Mouse (Mus musculus): ENCODE measurements around the gene Sprr2a2. TPM values are rescaled to one million over a fixed set of nuclear protein-coding genes. Genes with fewer than 3 reads are reported as not detected.
"Not testable (repeated sequence)": the region's sequence is repeated elsewhere in the genome, so short reads cannot be mapped to it uniquely, and the experiment has no call there.

Gene Sprr2a2
- total RNA-seq, 4 experiments from 2014 or later = not detected

DNA sequence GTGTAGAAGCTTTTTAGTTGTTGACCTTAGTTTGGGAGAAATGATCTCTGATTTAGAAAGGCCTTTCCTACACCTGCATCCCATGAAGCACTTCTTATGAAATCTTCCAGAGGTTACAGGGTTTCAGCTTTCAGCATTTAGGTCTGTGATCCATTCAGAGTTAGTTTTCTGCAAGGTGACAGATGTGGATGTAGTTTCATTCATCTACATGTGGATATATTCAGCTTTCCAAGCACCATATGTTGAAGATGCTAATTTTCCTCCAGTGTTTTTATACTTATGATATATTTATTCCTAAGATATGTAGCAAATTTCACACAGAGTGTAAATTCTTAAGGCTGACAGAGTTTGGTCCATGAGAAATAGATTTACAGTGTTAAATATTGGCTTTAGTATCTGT lies 57.8 kb downstream of the Sprr2a2 start:
- not testable (repeated sequence) for DNase-seq (ENCODE audit: low spot score in 2 of 2)

DNA sequence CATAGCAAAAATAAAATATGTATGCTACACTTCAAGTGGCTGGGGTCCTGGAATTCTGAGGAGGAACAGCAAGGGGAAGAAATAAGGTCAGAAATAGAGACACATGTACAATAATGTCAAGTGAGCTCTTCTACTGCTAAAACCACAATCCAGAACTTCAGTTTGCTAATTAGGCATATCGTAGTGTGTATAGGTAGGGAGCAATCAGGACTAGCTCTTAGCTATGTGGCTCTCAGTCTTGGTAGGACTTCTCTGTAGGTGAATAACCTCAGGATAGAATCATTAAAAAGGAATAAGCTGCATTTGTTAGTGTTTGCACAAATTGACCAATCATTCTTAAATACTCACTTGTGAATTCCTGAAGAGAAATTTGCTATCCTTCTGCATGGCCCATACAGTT lies 58.3 kb downstream of the Sprr2a2 start:
- not testable (repeated sequence) for DNase-seq (ENCODE audit: low spot score in 2 of 2)

DNA sequence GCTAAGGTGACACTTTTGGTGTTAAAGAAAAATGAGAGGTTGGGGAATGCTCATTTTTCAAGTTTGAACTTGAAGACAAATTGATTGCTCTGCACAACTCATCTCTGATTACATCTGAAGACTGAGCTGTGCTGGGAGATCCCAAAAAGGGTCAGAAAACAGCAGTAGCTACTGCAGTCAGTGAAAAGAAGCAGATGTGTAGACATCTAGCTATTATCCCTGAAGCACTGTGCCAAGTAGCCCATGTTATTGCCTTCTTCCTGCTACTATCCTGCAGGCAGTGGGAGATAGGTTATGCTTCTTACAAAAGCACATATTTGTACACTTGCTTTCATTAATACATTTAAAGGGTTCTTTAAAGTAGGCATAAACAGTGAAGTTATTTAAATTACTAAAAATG lies 63.9 kb downstream of the Sprr2a2 start:
- not testable (repeated sequence) for DNase-seq (ENCODE audit: low spot score in 2 of 2)

DNA sequence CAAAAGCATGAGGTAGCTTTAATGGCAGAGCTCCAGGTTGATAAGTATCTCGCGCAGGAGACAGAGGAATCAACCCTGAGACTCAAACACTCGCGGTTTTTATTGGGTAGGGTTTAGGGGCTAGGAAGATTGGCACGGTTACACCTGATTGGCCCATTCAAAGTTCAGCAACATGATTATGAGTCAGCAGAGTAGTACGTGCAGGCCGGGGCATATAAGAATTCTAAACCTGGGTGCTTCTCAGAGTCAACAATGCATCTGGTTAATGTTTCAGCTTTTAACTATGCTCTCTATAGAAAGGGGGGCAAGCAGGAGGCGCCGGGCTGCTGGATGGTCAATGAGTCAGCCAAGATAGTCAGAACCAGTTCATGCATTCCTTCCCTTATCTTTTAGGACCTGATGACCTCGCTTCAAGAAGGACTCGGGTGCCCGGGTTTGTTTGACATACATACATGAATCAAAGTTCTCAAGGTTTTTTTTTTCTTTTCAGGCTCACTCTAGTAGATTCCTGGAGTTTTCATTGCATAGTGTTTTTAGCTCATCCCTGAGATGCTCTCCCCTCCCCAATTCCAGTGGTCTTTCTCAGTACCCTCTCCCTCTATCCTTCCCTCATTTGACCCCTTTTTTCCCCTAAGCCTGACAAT lies 65.4 kb downstream of the Sprr2a2 start:
- DNase-seq (ENCODE audit: low spot score in 2 of 2) = not testable (repeated sequence)

DNA sequence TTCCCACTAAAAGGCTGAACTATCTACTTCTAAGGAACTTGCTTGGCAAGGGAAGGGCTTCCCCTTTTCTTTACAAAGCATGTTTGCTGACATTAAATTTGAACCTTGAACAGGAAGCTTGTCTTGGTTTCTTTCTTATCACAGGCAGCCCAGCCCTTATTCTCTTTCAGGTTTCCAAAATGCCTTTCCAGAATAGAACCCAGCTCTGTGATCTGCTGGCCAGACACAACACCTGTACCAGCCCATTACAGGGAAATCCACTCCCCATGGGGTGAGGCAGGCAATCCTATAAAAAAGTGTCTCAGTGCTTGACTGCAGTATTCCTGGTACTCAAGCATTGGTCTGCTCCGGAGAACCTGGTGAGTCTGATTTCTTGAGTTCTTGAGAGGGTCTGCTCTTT lies 69.4 kb downstream of the Sprr2a2 start, which contains the start of gene Sprr2a3:
Gene Sprr2a3, plus strand, starts transcription at position 317 of the 400 bp plus-strand sequence.
- DNase-seq (ENCODE audit: low spot score in 2 of 2) = not testable (repeated sequence)

DNA sequence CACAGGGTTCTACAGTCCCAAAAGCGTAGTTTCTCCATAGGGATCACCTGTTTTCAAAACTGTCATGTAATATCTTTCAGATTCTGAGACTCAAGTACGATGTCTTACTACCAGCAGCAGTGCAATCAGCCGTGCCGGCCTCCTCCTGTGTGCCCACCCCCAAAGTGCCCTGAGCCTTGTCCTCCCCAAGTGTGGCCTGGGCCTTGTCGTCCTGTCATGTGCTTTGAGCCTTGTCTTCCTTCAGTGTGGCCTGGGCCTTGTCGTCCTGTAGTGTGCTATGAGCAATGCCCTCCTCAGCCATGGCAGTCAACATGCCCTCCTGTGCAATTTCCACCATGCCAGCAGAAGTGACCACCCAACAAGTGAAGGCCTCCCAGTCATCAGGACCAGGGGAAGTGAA lies 72.8 kb downstream of the Sprr2a2 start:
- DNase-seq (ENCODE audit: low spot score in 2 of 2) = not testable (repeated sequence)

Other genes with a start within 250 kb of the Sprr2a2 start
- gene Pglyrp3, start 201.3 kb upstream of the Sprr2a2 start, total RNA-seq (2022) = not detected
- gene Lor, start 132.8 kb upstream of the Sprr2a2 start, total RNA-seq (2022) = 1 to 10 TPM; 1.9 to 3.2 (median 2.4) TPM
- not detected for gene Prr9, start 92.0 kb upstream of the Sprr2a2 start, total RNA-seq (2022)
- not detected for gene Lelp1, start 73.2 kb upstream of the Sprr2a2 start, total RNA-seq (2022)
- not detected for gene Sprr2a1, start 121 bp upstream of the Sprr2a2 start, total RNA-seq (2022)
- not detected for gene Sprr2a3, start 69.5 kb downstream of the Sprr2a2 start, total RNA-seq (2022)
- gene Sprr2b, start 100.7 kb downstream of the Sprr2a2 start, total RNA-seq (2022) = not detected
- not detected for gene Sprr2d, start 123.2 kb downstream of the Sprr2a2 start, total RNA-seq (2022)
- not detected for gene Sprr2e, start 136.2 kb downstream of the Sprr2a2 start, total RNA-seq (2022)
- gene Sprr2f, start 149.3 kb downstream of the Sprr2a2 start, total RNA-seq (2022) = not detected
- gene Sprr2h, start 169.8 kb downstream of the Sprr2a2 start, total RNA-seq (2022) = not detected
- gene Sprr2i, start 192.1 kb downstream of the Sprr2a2 start, total RNA-seq (2022) = not detected
- gene Sprr2j-ps, start 202.2 kb downstream of the Sprr2a2 start, total RNA-seq (2022) = not detected
- gene Gm9774, start 213.5 kb downstream of the Sprr2a2 start, total RNA-seq (2022) = 1 to 10 TPM in 3 of 4 experiments, not detected in 1; 2.3 to 3.3 (median 3.2) TPM
- not detected for gene Sprr2k, start 216.7 kb downstream of the Sprr2a2 start, total RNA-seq (2022)
- not detected for gene Sprr1b, start 222.9 kb downstream of the Sprr2a2 start, total RNA-seq (2022)
- gene Sprr3, start 242.8 kb downstream of the Sprr2a2 start, total RNA-seq (2022) = not detected